Mouse (Mus musculus): Measurements from ENCODE around the gene Tbl1x. TPM values are rescaled to one million over a fixed set of nuclear protein-coding genes. Genes with fewer than 3 reads are reported as not detected.

The Tbl1x gene
- polyA plus RNA-seq, 1 experiment = 1.6 TPM

DNA sequence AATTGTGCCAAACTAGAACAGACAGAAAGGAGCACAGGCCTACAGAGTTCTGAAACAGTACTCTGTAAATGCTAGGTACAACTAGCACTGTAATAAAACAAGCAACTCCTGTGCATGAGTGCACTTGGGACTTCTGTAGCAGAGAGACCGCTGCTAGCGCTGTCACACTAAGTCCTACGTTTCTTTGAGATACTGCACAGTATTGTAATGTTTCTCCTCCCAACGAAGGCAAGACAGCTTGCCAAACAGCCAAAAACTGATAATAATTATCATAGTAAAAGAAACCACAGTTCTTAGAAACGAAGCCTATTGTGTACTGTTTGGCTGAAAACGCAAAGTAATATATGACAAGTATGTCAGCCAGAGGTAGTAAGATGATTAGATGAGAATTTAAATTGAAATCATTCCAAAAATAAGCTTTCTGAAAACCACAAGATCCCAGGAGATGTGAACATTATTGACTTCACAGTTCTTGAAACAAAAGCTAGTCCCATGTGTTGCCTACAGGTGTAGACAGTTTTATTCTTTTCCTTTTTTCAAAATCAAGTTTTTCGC lies 83.9 kb downstream of the Tbl1x start:
- peaks cover 2% of the 10 kb centered on the region for H3K36me3 ChIP-seq (replicated peaks; ENCODE audit: low read length)
- no peak overlapping the region for H3K4me3 ChIP-seq (replicated peaks)
- peaks cover 4% of the 10 kb centered on the region for H3K27me3 ChIP-seq (replicated peaks)
- TF ChIP-seq FLI1 (IDR thresholded peaks at IDR 0.05; ENCODE audit: low read length) (no peak), GATA1 (IDR thresholded peaks at IDR 0.05; ENCODE audit: borderline replicate concordance, low read length) (no peak)
- peaks cover 21% of the 10 kb centered on the region for H3K4me1 ChIP-seq
- H3K9me3 ChIP-seq = no peaks in the 10 kb centered on the region

DNA sequence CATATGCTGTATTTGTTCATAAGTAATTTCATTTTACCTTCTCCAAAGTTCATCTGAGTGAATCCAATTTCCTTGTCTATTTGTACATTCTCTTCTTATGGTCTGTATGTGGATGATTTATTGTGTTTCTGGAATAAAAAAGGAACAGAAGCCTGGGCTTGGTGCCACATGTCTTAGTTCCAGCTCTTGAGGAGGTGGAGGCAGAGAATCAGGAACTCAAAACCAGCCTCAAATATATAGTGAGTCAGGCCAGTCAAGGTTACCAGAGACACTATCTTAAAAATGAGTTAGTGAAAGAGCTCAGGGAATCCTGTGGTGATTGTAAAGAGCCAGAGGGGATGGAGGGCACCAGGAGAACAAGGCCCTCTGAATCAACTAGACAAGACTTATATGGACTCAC lies 86.9 kb downstream of the Tbl1x start:
- H3K36me3 ChIP-seq (replicated peaks; ENCODE audit: low read length) = peaks cover 10% of the 10 kb centered on the region
- TF ChIP-seq GATA1 (IDR thresholded peaks at IDR 0.05; ENCODE audit: borderline replicate concordance, low read length) (no peak), FLI1 (IDR thresholded peaks at IDR 0.05; ENCODE audit: low read length) (no peak)
- 0 out of 2 replicates have a peak, but pooled peaks cover 3% of the 10 kb centered on the region for H3K9me3 ChIP-seq
- H3K27me3 ChIP-seq (replicated peaks) = peaks cover 12% of the 10 kb centered on the region
- H3K4me1 ChIP-seq = peaks cover 20% of the 10 kb centered on the region
- H3K4me3 ChIP-seq (replicated peaks) = no peak overlapping the region

DNA sequence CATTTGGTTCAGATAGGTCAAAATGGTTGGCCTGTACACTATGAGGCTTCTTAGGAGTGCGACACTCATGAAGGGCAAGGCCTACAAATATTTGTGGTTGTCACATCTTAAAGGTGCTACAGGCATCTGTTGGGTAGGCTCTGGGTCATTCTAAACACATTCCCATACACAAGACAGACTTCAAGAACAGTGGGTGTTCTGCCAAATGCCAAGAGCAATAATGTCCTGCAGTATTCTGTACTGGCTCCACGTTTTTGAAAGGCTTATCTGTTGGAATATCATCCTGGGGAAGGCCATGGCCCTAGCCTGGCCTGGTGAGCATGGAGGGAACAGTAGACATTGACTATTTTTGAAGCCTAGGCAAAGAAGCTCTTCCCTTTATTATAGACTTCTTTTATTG lies 87.9 kb downstream of the Tbl1x start:
- TF ChIP-seq FLI1 (IDR thresholded peaks at IDR 0.05; ENCODE audit: low read length) = no peak
- TF ChIP-seq GATA1 (IDR thresholded peaks at IDR 0.05; ENCODE audit: borderline replicate concordance, low read length) = no peak
- Histone ChIP-seq H3K9me3 (0 out of 2 replicates have a peak, but pooled peaks cover 3% of the 10 kb centered on the region), H3K4me1 (peaks cover 13% of the 10 kb centered on the region), H3K36me3 (replicated peaks; ENCODE audit: low read length) (peaks cover 11% of the 10 kb centered on the region), H3K4me3 (replicated peaks) (no peak overlapping the region), H3K27me3 (replicated peaks) (peaks cover 10% of the 10 kb centered on the region)

DNA sequence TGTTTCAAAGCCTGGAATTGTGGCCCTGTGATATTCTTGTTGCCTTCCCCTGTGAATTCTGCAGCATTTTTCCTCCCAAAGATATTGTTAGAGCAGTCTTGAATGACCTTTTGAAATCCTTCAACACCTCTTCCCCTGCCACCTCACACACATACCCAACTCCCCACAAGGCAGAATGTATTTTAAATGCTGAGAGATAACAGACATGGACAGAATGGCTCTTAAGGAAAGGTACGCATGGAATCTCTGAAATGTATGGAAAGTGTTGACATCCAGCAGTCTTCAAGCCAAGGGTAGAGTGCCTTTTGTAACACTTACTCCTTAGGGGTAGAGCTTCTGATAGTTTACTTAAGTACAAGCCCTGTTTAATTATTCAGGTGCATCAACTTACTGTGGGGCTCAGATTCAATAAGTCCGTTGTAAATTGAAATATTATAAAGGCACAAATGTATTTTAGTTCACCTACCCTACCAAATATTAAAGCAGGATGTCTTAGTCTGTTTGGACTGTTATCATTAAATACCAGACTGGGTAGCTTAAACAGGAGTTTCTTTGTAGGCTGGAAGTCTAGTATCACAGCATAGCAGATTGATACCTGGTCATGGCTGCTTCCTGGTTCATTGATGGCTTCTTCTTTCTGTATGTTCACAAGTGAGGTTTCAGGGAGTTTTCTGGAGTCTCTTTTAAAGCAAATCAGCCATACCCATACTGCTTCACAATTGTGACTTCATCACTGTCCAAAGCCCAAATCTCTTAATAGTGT lies 92.9 kb downstream of the Tbl1x start:
- peaks cover 12% of the 10 kb centered on the region for H3K27me3 ChIP-seq (replicated peaks)
- TF ChIP-seq FLI1 (IDR thresholded peaks at IDR 0.05; ENCODE audit: low read length) = no peak
- H3K4me3 ChIP-seq (replicated peaks) = no peak overlapping the region

DNA sequence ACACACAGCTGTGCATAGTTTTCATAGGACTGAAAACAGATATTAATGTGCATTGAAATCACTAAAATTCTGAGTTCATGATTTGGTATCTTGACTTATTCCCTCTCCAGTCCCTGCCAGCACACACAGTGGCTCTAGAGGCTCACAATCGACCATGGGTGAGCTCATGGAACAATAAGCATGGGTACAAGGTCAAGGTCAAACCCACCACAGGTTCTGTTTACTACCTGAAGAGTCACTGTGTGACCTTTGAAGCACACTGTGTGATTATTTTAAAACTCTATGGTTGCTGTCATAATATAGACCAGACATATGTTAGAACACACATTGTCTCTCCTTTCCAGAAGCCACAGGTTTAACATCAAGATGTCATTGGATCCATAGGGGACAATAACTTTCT lies 96.7 kb downstream of the Tbl1x start:
- peaks cover 22% of the 10 kb centered on the region for H3K4me1 ChIP-seq
- H3K9me3 ChIP-seq = no peaks in the 10 kb centered on the region
- H3K4me3 ChIP-seq (replicated peaks) = no peak overlapping the region
- peaks cover 2% of the 10 kb centered on the region for H3K36me3 ChIP-seq (replicated peaks; ENCODE audit: low read length)
- H3K27me3 ChIP-seq (replicated peaks) = peaks cover 11% of the 10 kb centered on the region
- TF ChIP-seq FLI1 (IDR thresholded peaks at IDR 0.05; ENCODE audit: low read length) (no peak), GATA1 (IDR thresholded peaks at IDR 0.05; ENCODE audit: borderline replicate concordance, low read length) (no peak)

More for the DNA sequence above, 92.9 kb downstream of the Tbl1x start:
- Histone ChIP-seq H3K4me1 (peaks cover 13% of the 10 kb centered on the region), H3K36me3 (replicated peaks; ENCODE audit: low read length) (peaks cover 9% of the 10 kb centered on the region), H3K9me3 (0 out of 2 replicates have a peak, but pooled peaks cover 3% of the 10 kb centered on the region)

DNA sequence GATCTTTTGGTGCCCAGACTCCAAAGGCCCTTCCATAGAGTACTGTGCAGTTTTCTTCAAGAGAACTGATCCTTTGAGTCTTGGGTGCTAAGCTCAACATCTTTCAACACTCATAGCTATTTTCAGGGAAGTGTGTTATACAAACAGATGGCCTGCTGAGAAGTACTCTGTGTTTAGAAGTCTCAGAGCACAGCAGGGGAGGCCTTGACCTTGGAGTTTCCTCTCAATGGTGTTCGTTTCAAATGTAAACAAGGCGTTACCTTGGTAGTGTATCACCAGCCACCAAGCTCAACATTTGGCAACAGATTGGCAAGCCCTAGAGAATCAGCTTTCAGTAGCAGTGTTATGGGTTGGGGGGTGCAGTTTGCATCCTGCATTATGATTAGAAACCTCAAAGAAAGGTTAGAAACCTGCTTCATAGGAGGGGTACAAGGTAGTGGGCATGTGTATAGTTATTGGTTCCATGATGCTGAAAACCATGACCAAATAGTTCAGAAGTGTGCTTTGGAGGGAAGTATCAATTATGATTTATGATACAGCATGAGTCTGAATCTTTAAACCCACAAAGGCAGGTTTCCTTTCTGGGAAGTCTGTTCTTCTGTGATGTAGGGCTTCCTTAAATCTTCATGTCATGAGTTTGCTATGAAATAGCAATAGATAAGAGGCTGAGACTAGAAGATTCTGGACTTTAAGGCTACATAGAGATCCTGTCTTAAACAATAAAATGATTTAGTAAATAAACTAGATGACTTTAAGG lies 98.3 kb downstream of the Tbl1x start:
- TF ChIP-seq FLI1 (IDR thresholded peaks at IDR 0.05; ENCODE audit: low read length) = no peak
- Histone ChIP-seq H3K27me3 (replicated peaks) (peaks cover 13% of the 10 kb centered on the region), H3K4me3 (replicated peaks) (no peak overlapping the region), H3K9me3 (no peaks in the 10 kb centered on the region), H3K36me3 (replicated peaks; ENCODE audit: low read length) (no peaks in the 10 kb centered on the region), H3K4me1 (peaks cover 24% of the 10 kb centered on the region)

DNA sequence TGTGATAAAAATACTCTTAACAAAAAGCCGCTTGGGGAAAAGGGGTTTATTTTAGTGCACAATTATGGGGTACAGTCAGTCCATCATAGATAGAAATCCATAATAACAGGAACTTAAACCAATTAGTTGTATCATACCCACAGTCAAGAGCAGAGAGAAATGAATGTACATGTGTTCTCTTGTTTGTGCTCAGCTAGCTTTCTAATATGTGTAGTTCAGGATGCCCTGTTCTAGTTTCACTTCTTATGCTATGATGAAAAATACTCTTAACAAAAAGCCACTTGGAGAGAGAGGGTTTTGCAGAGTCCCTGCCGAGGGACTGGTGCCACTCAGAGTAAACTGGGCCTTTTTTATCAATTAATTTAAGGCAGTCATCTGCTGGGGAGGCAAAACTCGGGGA lies 101.1 kb downstream of the Tbl1x start:
- Histone ChIP-seq H3K36me3 (replicated peaks; ENCODE audit: low read length) (no peaks in the 10 kb centered on the region), H3K27me3 (replicated peaks) (peaks cover 9% of the 10 kb centered on the region), H3K4me1 (peaks cover 24% of the 10 kb centered on the region), H3K9me3 (no peaks in the 10 kb centered on the region), H3K4me3 (replicated peaks) (no peak overlapping the region)
- no peak for TF ChIP-seq FLI1 (IDR thresholded peaks at IDR 0.05; ENCODE audit: low read length)
- TF ChIP-seq GATA1 (IDR thresholded peaks at IDR 0.05; ENCODE audit: borderline replicate concordance, low read length) = no peak

DNA sequence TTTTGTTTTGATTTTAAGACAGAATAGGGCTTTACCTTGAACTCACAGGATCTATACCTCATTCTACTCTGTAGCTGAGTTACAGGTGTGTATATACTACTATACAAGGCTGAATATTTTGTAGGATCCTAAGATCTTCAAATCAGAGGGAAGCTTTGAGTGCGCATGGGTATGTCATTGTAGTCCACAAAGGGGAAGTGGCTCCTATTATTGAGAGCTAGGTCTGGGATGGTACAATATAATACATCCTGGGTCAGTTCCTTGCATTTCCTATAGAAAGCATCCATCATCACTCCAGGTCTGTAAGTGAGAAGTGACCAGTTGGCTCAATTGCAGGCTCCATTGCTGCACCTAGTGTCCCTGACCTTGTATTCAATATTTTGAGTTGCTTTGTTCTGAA lies 102.2 kb downstream of the Tbl1x start:
- Histone ChIP-seq H3K36me3 (replicated peaks; ENCODE audit: low read length) (no peaks in the 10 kb centered on the region), H3K4me3 (replicated peaks) (no peak overlapping the region), H3K9me3 (no peaks in the 10 kb centered on the region), H3K4me1 (peaks cover 18% of the 10 kb centered on the region), H3K27me3 (replicated peaks) (peaks cover 9% of the 10 kb centered on the region)
- TF ChIP-seq GATA1 (IDR thresholded peaks at IDR 0.05; ENCODE audit: borderline replicate concordance, low read length) = no peak
- no peak for TF ChIP-seq FLI1 (IDR thresholded peaks at IDR 0.05; ENCODE audit: low read length)

DNA sequence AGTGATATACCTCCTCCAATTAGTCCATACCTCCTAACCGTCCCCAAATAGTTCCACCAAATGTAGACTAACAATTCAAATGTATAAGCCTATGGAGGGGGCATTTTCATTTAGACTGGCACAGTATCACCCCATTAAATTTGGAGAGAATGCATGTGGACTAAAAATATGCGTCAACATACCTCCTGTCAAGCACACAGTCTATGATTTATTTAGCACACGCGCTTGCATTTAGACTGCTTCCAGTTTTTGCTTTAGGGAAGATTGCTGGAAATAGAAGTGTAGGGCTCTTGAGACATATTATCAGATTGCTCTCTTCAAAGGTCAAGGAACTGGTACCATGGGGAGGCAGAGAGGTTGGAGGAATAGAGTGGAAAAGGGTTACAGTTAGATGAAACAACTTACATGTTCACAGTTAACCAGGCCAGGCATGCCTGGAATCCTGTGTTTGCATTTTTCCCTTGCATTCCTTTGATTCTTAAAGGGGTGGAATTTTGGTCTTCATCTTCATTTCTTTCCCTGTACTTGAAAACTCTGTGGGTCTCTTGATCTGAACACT lies 105.0 kb downstream of the Tbl1x start:
- peaks cover 8% of the 10 kb centered on the region for H3K4me1 ChIP-seq
- H3K27me3 ChIP-seq (replicated peaks) = peaks cover 7% of the 10 kb centered on the region
- TF ChIP-seq FLI1 (IDR thresholded peaks at IDR 0.05; ENCODE audit: low read length) (no peak), GATA1 (IDR thresholded peaks at IDR 0.05; ENCODE audit: borderline replicate concordance, low read length) (no peak)
- H3K36me3 ChIP-seq (replicated peaks; ENCODE audit: low read length) = no peaks in the 10 kb centered on the region
- no peaks in the 10 kb centered on the region for H3K9me3 ChIP-seq
- no peak overlapping the region for H3K4me3 ChIP-seq (replicated peaks)
